Comparison of ENCODE assay signal across 8 mouse cellular contexts in genomic region chr7:16284904-16285303, GRCm38 (mm10). TPM values are rescaled to one million over a fixed set of nuclear protein-coding genes. Genes with fewer than 3 reads are reported as not detected.
DNase-seq lines count a peak whose midpoint lies in the region; ATAC-seq and TF ChIP-seq lines count a peak whose summit lies in the region.

No protein-coding gene starts in this region.

- H3K4me2 ChIP-seq in lung, embryonic 16.5 days (ENCODE audit: low read depth, low read length): peak overlapping the region; percentile 81
- H3K4me2 ChIP-seq in intestine, embryonic 16.5 days (ENCODE audit: low read depth, low read length): peak overlapping the region; percentile 79

- DNase-seq in cerebellum, adult 11-12 months: peak; percentile 34
- DNase-seq in cerebellum, adult 18-20 months: no peak
- no peak for DNase-seq in lung, postnatal 4 days
- DNase-seq in frontal cortex, postnatal 25 days (ENCODE audit: low spot score in 2 of 2): no peak
- DNase-seq in kidney, adult 9 months: no peak

- H3K36me3 ChIP-seq in lung, embryonic 16.5 days (ENCODE audit: control insufficient read depth, insufficient read depth, low read length): peaks cover 26% of the 10 kb centered on the region
- H3K36me3 ChIP-seq in intestine, embryonic 16.5 days (ENCODE audit: control insufficient read depth, insufficient read depth, low read length): peaks cover 19% of the 10 kb centered on the region
- peaks cover 41% of the 10 kb centered on the region for H3K36me3 ChIP-seq in small intestine, adult 2 months (ENCODE audit: control insufficient read depth, insufficient read depth, low read length)

- 43% methylated on average over 9 of the region's 9 CpGs for WGBS in lung, embryonic 16.5 days
- 52% methylated on average over 9 of the region's 9 CpGs for WGBS in intestine, embryonic 16.5 days
- 44% methylated on average over 9 of the region's 9 CpGs for WGBS in small intestine, adult 2 months

- peak overlapping the region; percentile 55 for H3K9ac ChIP-seq in lung, embryonic 16.5 days (ENCODE audit: low read length)
- H3K9ac ChIP-seq in intestine, embryonic 16.5 days (ENCODE audit: low read depth, low read length): peak overlapping the region; percentile 49; the same call in 1 of the 2 replicates

- H3K4me3 ChIP-seq in lung, embryonic 16.5 days (ENCODE audit: low read length): peak overlapping the region; percentile 68
- H3K4me3 ChIP-seq in intestine, embryonic 16.5 days (ENCODE audit: low read length): peak overlapping the region; percentile 71
- H3K4me3 ChIP-seq in small intestine, adult 2 months (ENCODE audit: low read depth, low read length): peak overlapping the region; percentile 76

- no peak for TF ChIP-seq CTCF in small intestine, adult 2 months (IDR thresholded peaks at IDR 0.05; ENCODE audit: extremely low read depth, insufficient read length, insufficient replicate concordance, low read depth, low read length)

- H3K9me3 ChIP-seq in lung, embryonic 16.5 days (ENCODE audit: control insufficient read depth, low read length): no peaks in the 10 kb centered on the region
- no peaks in the 10 kb centered on the region for H3K9me3 ChIP-seq in intestine, embryonic 16.5 days (ENCODE audit: control insufficient read depth, low read length)

- peaks cover 8% of the 10 kb centered on the region for H3K4me1 ChIP-seq in lung, embryonic 16.5 days (replicated peaks; ENCODE audit: control insufficient read depth, insufficient read depth, low read length)
- H3K4me1 ChIP-seq in intestine, embryonic 16.5 days (ENCODE audit: control insufficient read depth, insufficient read depth, low read length): peaks cover 8% of the 10 kb centered on the region
- H3K4me1 ChIP-seq in small intestine, adult 2 months (ENCODE audit: control insufficient read depth, insufficient read depth, insufficient read length, low read length): no peaks in the 10 kb centered on the region

- no peak for TF ChIP-seq POLR2A in small intestine, adult 2 months (IDR thresholded peaks at IDR 0.05; ENCODE audit: low read depth, low read length)

- no peak for ATAC-seq in lung, embryonic 16.5 days (ENCODE audit: low read depth)
- ATAC-seq in intestine, embryonic 16.5 days: no peak

- H3K27ac ChIP-seq in lung, embryonic 16.5 days (ENCODE audit: low read length): peak overlapping the region; percentile 82
- H3K27ac ChIP-seq in intestine, embryonic 16.5 days (ENCODE audit: low read length): peak overlapping the region; percentile 88
- H3K27ac ChIP-seq in small intestine, adult 2 months (ENCODE audit: insufficient read depth, low read depth, low read length): peak overlapping the region; percentile 56

- H3K27me3 ChIP-seq in lung, embryonic 16.5 days (ENCODE audit: control insufficient read depth, insufficient read depth, low read depth, low read length): no peaks in the 10 kb centered on the region
- H3K27me3 ChIP-seq in intestine, embryonic 16.5 days (replicated peaks; ENCODE audit: control insufficient read depth, insufficient read depth, low read length): no peaks in the 10 kb centered on the region
- no peaks in the 10 kb centered on the region for H3K27me3 ChIP-seq in small intestine, adult 2 months (ENCODE audit: control insufficient read depth, insufficient read depth, low read length)

RNA-seq across cellular contexts. Expression of gene Ccdc9, which starts 1.7 kb away (rescaled TPM):
- 20.1 and 25.9 TPM in 2 replicates for polyA plus RNA-seq in lung, embryonic 16.5 days (2015; fragmentation: Nextera tagmentation; extraction: Ambion mirVana)
- 19.8 and 20.8 TPM in 2 replicates for polyA plus RNA-seq in intestine, embryonic 16.5 days (2015; fragmentation: Nextera tagmentation; extraction: Ambion mirVana)
- polyA plus RNA-seq in small intestine, adult 2 months (2012; rRNA removed): 14.2 and 24.9 TPM in 2 replicates

RNA-seq across cellular contexts. Expression of gene Inafm1, which starts 11.5 kb away (rescaled TPM):
- 12.1 and 12.3 TPM in 2 replicates for polyA plus RNA-seq in lung, embryonic 16.5 days (2015; fragmentation: Nextera tagmentation; extraction: Ambion mirVana)
- polyA plus RNA-seq in intestine, embryonic 16.5 days (2015; fragmentation: Nextera tagmentation; extraction: Ambion mirVana): 13.0 and 14.2 TPM in 2 replicates
- 61.0 and 121 TPM in 2 replicates for polyA plus RNA-seq in small intestine, adult 2 months (2012; rRNA removed)

RNA-seq across cellular contexts. Expression of gene Bbc3, which starts 23.3 kb away (rescaled TPM):
- 12.4 and 14.3 TPM in 2 replicates for polyA plus RNA-seq in lung, embryonic 16.5 days (2015; fragmentation: Nextera tagmentation; extraction: Ambion mirVana)
- 6.2 and 6.6 TPM in 2 replicates for polyA plus RNA-seq in intestine, embryonic 16.5 days (2015; fragmentation: Nextera tagmentation; extraction: Ambion mirVana)
- polyA plus RNA-seq in small intestine, adult 2 months (2012; rRNA removed): 8.3 and 50.9 TPM in 2 replicates

RNA-seq across cellular contexts. Expression of gene C5ar1, which starts 25.6 kb away (rescaled TPM):
- 3.4 and 3.6 TPM in 2 replicates for polyA plus RNA-seq in lung, embryonic 16.5 days (2015; fragmentation: Nextera tagmentation; extraction: Ambion mirVana)
- 1.9 and 2.4 TPM in 2 replicates for polyA plus RNA-seq in intestine, embryonic 16.5 days (2015; fragmentation: Nextera tagmentation; extraction: Ambion mirVana)
- polyA plus RNA-seq in small intestine, adult 2 months (2012; rRNA removed): 5.4 and 5.7 TPM in 2 replicates

RNA-seq across cellular contexts. Expression of gene C5ar2, which starts 41.0 kb away (rescaled TPM):
- 0.44 and 0.53 TPM in 2 replicates for polyA plus RNA-seq in lung, embryonic 16.5 days (2015; fragmentation: Nextera tagmentation; extraction: Ambion mirVana)
- 0.15 and 0.18 TPM in 2 replicates for polyA plus RNA-seq in intestine, embryonic 16.5 days (2015; fragmentation: Nextera tagmentation; extraction: Ambion mirVana)
- polyA plus RNA-seq in small intestine, adult 2 months (2012; rRNA removed): 0.32 and 0.34 TPM in 2 replicates
